Mouse (Mus musculus) testis, adult 2 months (tissue): ENCODE results near the gene Tdrd9.

Source experiments
- CTCF ChIP-seq: fragments of 200-500 bp; IDR thresholded peaks from 2 replicates; pipeline ENCODE4 v1.5.1; 2012; ENCODE audit warnings: low read depth, mild to moderate bottlenecking, inconsistent platforms, low read length, moderate library complexity; ENCODE audit not compliant: control insufficient read depth, insufficient read depth, insufficient replicate concordance
- POLR2A ChIP-seq: fragments of 200-500 bp; IDR thresholded peaks from 2 replicates; pipeline ENCODE4 v1.6.1; 2012; ENCODE audit warnings: low read depth, mild to moderate bottlenecking, inconsistent platforms, low read length, moderate library complexity; ENCODE audit not compliant: control insufficient read depth

DNA sequence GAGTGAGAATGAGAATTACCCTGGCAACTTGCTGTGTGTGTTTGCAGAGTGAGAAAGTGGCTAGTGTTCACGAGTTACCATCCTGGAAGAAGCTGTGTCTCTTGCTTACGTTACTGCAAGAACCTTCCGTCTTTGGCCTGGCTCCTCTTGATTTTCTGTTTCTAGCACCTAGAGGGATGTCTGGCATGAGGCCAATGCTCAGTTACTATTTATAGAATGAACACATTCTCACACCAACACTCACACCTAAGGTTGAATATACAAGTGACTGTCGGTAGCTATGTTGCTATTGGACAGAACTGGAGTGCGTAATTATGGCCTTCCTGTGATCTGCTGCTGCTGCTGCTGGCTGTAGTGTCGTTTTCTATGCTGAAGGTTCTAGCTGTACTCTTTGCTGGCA, 5.8 kb downstream of the Tdrd9 start:
- TF ChIP-seq CTCF (no peak), POLR2A (no peak)
